Mouse (Mus musculus): ENCODE measurements at regions not wholly inside any gene's neighbourhood (a gene's known extent, or its start where the extent isn't known, plus 50 kb on each side); places are given as distances from the start of the nearest gene placed in this dataset.

- no peaks in the 10 kb centered on the region for H3K9me3 ChIP-seq (ENCODE audit: low read depth, low read length)
- TF ChIP-seq CTCF (IDR thresholded peaks at IDR 0.05; ENCODE audit: low read depth), result no peak
- no peak overlapping the region for H3K4me3 ChIP-seq (ENCODE audit: low read depth, low read length)
- H3K9ac ChIP-seq, result no peak overlapping the region
- H3K36me3 ChIP-seq (ENCODE audit: insufficient read depth), result no peaks in the 10 kb centered on the region
- H3K27ac ChIP-seq (ENCODE audit: low read depth), result no peak overlapping the region
- DNase-seq (no peak), ATAC-seq (ENCODE audit: insufficient read depth) (no peak)
- H3K4me1 ChIP-seq (ENCODE audit: insufficient read depth), result no peaks in the 10 kb centered on the region
- no peaks in the 10 kb centered on the region for H3K27me3 ChIP-seq (ENCODE audit: insufficient read depth, low read length)
- no peak overlapping the region for H3K4me2 ChIP-seq
- WGBS, result 24% methylated on average over 2 of the region's 2 CpGs
Measured at GRCm38 (mm10) chr8:90192856-90193255, 155.3 kb downstream of the Tox3 start.

- H3K36me3 ChIP-seq (ENCODE audit: insufficient read depth), result no peaks in the 10 kb centered on the region
- H3K9me3 ChIP-seq (ENCODE audit: low read depth, low read length), result no peaks in the 10 kb centered on the region
- no peak for ATAC-seq (ENCODE audit: insufficient read depth)
- no peak for TF ChIP-seq CTCF (IDR thresholded peaks at IDR 0.05; ENCODE audit: low read depth)
- no peak for DNase-seq
- no peaks in the 10 kb centered on the region for H3K4me1 ChIP-seq (ENCODE audit: insufficient read depth)
- no peak overlapping the region for H3K4me2 ChIP-seq
- H3K27me3 ChIP-seq (ENCODE audit: insufficient read depth, low read length), result no peaks in the 10 kb centered on the region
- no peak overlapping the region for H3K9ac ChIP-seq
- 46% methylated on average over 6 of the region's 6 CpGs for WGBS
- no peak overlapping the region for H3K4me3 ChIP-seq (ENCODE audit: low read depth, low read length)
- no peak overlapping the region for H3K27ac ChIP-seq (ENCODE audit: low read depth)
Measured at GRCm38 (mm10) chr8:90182807-90183206, 165.3 kb downstream of the Tox3 start.

- ATAC-seq (ENCODE audit: insufficient read depth), result no peak
- H3K4me3 ChIP-seq (ENCODE audit: low read depth, low read length), result no peak overlapping the region
- no peaks in the 10 kb centered on the region for H3K4me1 ChIP-seq (ENCODE audit: insufficient read depth)
- H3K27me3 ChIP-seq (ENCODE audit: insufficient read depth, low read length), result no peaks in the 10 kb centered on the region
- WGBS, result 62% methylated on average over 7 of the region's 7 CpGs
- H3K36me3 ChIP-seq (ENCODE audit: insufficient read depth), result no peaks in the 10 kb centered on the region
- no peak for DNase-seq
- no peak overlapping the region for H3K4me2 ChIP-seq
- no peak overlapping the region for H3K9ac ChIP-seq
- no peak for TF ChIP-seq CTCF (IDR thresholded peaks at IDR 0.05; ENCODE audit: low read depth)
- no peak overlapping the region for H3K27ac ChIP-seq (ENCODE audit: low read depth)
- no peaks in the 10 kb centered on the region for H3K9me3 ChIP-seq (ENCODE audit: low read depth, low read length)
Measured at GRCm38 (mm10) chr8:90176771-90177170, 171.4 kb downstream of the Tox3 start.

GRCm38 (mm10) chr8:90176335-90176734 lies 171.8 kb downstream of the Tox3 start:
- H3K9me3 ChIP-seq (ENCODE audit: low read depth, low read length), result no peaks in the 10 kb centered on the region
- no peak for TF ChIP-seq CTCF (IDR thresholded peaks at IDR 0.05; ENCODE audit: low read depth)
- WGBS, result 20% methylated on average over 9 of the region's 9 CpGs
- no peaks in the 10 kb centered on the region for H3K36me3 ChIP-seq (ENCODE audit: insufficient read depth)
- no peak overlapping the region for H3K4me2 ChIP-seq
- H3K27me3 ChIP-seq (ENCODE audit: insufficient read depth, low read length), result no peaks in the 10 kb centered on the region
- ATAC-seq (ENCODE audit: insufficient read depth) (no peak), DNase-seq (no peak)
- H3K4me1 ChIP-seq (ENCODE audit: insufficient read depth), result no peaks in the 10 kb centered on the region
- H3K9ac ChIP-seq, result no peak overlapping the region
- H3K27ac ChIP-seq (ENCODE audit: low read depth), result no peak overlapping the region
- no peak overlapping the region for H3K4me3 ChIP-seq (ENCODE audit: low read depth, low read length)

GRCm38 (mm10) chr8:90166639-90167038 lies 181.5 kb downstream of the Tox3 start:
- DNase-seq (no peak), ATAC-seq (ENCODE audit: insufficient read depth) (no peak)
- no peak overlapping the region for H3K27ac ChIP-seq (ENCODE audit: low read depth)

GRCm38 (mm10) chr8:90151477-90151876 lies 196.7 kb downstream of the Tox3 start:
- H3K4me2 ChIP-seq, result no peak overlapping the region
- no peak for DNase-seq
- H3K4me3 ChIP-seq (ENCODE audit: low read depth, low read length), result no peak overlapping the region
- no peak overlapping the region for H3K27ac ChIP-seq (ENCODE audit: low read depth)
- no peak for TF ChIP-seq CTCF (IDR thresholded peaks at IDR 0.05; ENCODE audit: low read depth)
- 81% methylated on average over 5 of the region's 5 CpGs for WGBS
- ATAC-seq (ENCODE audit: insufficient read depth), result no peak
- H3K36me3 ChIP-seq (ENCODE audit: insufficient read depth), result no peaks in the 10 kb centered on the region
- H3K4me1 ChIP-seq (ENCODE audit: insufficient read depth), result no peaks in the 10 kb centered on the region
- H3K9me3 ChIP-seq (ENCODE audit: low read depth, low read length), result no peaks in the 10 kb centered on the region
- H3K9ac ChIP-seq, result no peak overlapping the region
- H3K27me3 ChIP-seq (ENCODE audit: insufficient read depth, low read length), result no peaks in the 10 kb centered on the region

More at GRCm38 (mm10) chr8:90166639-90167038, 181.5 kb downstream of the Tox3 start:
- Histone ChIP-seq H3K4me1 (ENCODE audit: insufficient read depth) (no peaks in the 10 kb centered on the region), H3K36me3 (ENCODE audit: insufficient read depth) (no peaks in the 10 kb centered on the region), H3K4me3 (ENCODE audit: low read depth, low read length) (no peak overlapping the region), H3K27me3 (ENCODE audit: insufficient read depth, low read length) (no peaks in the 10 kb centered on the region), H3K4me2 (no peak overlapping the region), H3K9ac (no peak overlapping the region), H3K9me3 (ENCODE audit: low read depth, low read length) (no peaks in the 10 kb centered on the region)
- 91% methylated on average over 2 of the region's 2 CpGs for WGBS
- no peak for TF ChIP-seq CTCF (IDR thresholded peaks at IDR 0.05; ENCODE audit: low read depth)

- Histone ChIP-seq H3K36me3 (ENCODE audit: insufficient read depth) (no peaks in the 10 kb centered on the region), H3K27me3 (ENCODE audit: insufficient read depth, low read length) (no peaks in the 10 kb centered on the region), H3K9ac (no peak overlapping the region), H3K4me3 (ENCODE audit: low read depth, low read length) (no peak overlapping the region), H3K4me2 (no peak overlapping the region), H3K9me3 (ENCODE audit: low read depth, low read length) (no peaks in the 10 kb centered on the region), H3K27ac (ENCODE audit: low read depth) (no peak overlapping the region), H3K4me1 (ENCODE audit: insufficient read depth) (no peaks in the 10 kb centered on the region)
- no peak for TF ChIP-seq CTCF (IDR thresholded peaks at IDR 0.05; ENCODE audit: low read depth)
- 65% methylated on average over 6 of the region's 6 CpGs for WGBS
- no peak for DNase-seq
- ATAC-seq (ENCODE audit: insufficient read depth), result no peak
Measured at GRCm38 (mm10) chr8:90149903-90150302, 198.2 kb downstream of the Tox3 start.

- Histone ChIP-seq H3K9me3 (ENCODE audit: low read depth, low read length) (no peaks in the 10 kb centered on the region), H3K36me3 (ENCODE audit: insufficient read depth) (no peaks in the 10 kb centered on the region), H3K9ac (no peak overlapping the region), H3K4me1 (ENCODE audit: insufficient read depth) (no peaks in the 10 kb centered on the region), H3K27me3 (ENCODE audit: insufficient read depth, low read length) (no peaks in the 10 kb centered on the region), H3K27ac (ENCODE audit: low read depth) (no peak overlapping the region), H3K4me3 (ENCODE audit: low read depth, low read length) (no peak overlapping the region), H3K4me2 (no peak overlapping the region)
- DNase-seq (no peak), ATAC-seq (ENCODE audit: insufficient read depth) (no peak)
- WGBS, result 65% methylated on average over 5 of the region's 5 CpGs
- TF ChIP-seq CTCF (IDR thresholded peaks at IDR 0.05; ENCODE audit: low read depth), result no peak
Measured at GRCm38 (mm10) chr8:90134626-90135025, 213.5 kb downstream of the Tox3 start.
